Comparison of ENCODE assay signal across 9 mouse cellular contexts in genomic region chr4:155297057-155297456, GRCm38 (mm10). TPM values are rescaled to one million over a fixed set of nuclear protein-coding genes. Genes with fewer than 3 reads are reported as not detected.
DNase-seq lines count a peak whose midpoint lies in the region; ATAC-seq and TF ChIP-seq lines count a peak whose summit lies in the region.
"Had no signal": no experiment of that assay in that cellular context is flagged by ENCODE, and none has a peak within 500 bp of the region (broad histone marks: within the 10 kb centered on the region; RNA-seq: fewer than 3 reads in every experiment).

No protein-coding gene starts in this region.

- H3K27me3 ChIP-seq in midbrain, embryonic 10.5 days (ENCODE audit: low read depth, poor library complexity, severe bottlenecking) = no peaks in the 10 kb centered on the region
- H3K27me3 ChIP-seq in midbrain, embryonic 16.5 days (ENCODE audit: control insufficient read depth, insufficient read depth, low read depth, low read length) = no peaks in the 10 kb centered on the region
- H3K27me3 ChIP-seq in stomach, postnatal 0 days (ENCODE audit: control insufficient read depth, insufficient read depth, low read length) = no peaks in the 10 kb centered on the region

- no peaks in the 10 kb centered on the region for H3K36me3 ChIP-seq in midbrain, embryonic 10.5 days
- no peaks in the 10 kb centered on the region for H3K36me3 ChIP-seq in midbrain, embryonic 16.5 days (ENCODE audit: control insufficient read depth, insufficient read depth, low read length)
- no peaks in the 10 kb centered on the region for H3K36me3 ChIP-seq in stomach, postnatal 0 days (ENCODE audit: control insufficient read depth, insufficient read depth, low read length)

- DNase-seq in gastrocnemius, adult 2 months = no peak
- no peak for DNase-seq in gastrocnemius, adult 8-10 months (ENCODE audit: low spot score in 2 of 2)
- DNase-seq in midbrain, embryonic 10.5 days (ENCODE audit: low spot score) = peak; percentile 32
- peak; percentile 17 for DNase-seq in c-Kit-positive CD71-positive TER-119-positive erythroid progenitor cells, embryonic 14.5 days (ENCODE audit: low spot score)
- no peak for DNase-seq in stomach, postnatal 0 days (ENCODE audit: low spot score)
- no peak for DNase-seq in frontal cortex, postnatal 36 days (ENCODE audit: low spot score in 2 of 2)

- 56% methylated on average over 2 of the region's 2 CpGs for WGBS in midbrain, embryonic 10.5 days
- 60% methylated on average over 2 of the region's 2 CpGs for WGBS in midbrain, embryonic 16.5 days
- 48% methylated on average over 2 of the region's 2 CpGs for WGBS in stomach, postnatal 0 days

- peaks cover 6% of the 10 kb centered on the region for H3K4me1 ChIP-seq in midbrain, embryonic 10.5 days
- peaks cover 1% of the 10 kb centered on the region; the same call in 1 of the 2 replicates for H3K4me1 ChIP-seq in midbrain, embryonic 16.5 days (ENCODE audit: control insufficient read depth, insufficient read depth, low read length)
- no peaks in the 10 kb centered on the region for H3K4me1 ChIP-seq in stomach, postnatal 0 days (replicated peaks; ENCODE audit: control insufficient read depth, insufficient read depth)

- intact Hi-C loops in gastrocnemius, adult 2 months (cut with DNase I) = no loop called here

- peak; percentile 52 for TF ChIP-seq CTCF in gastrocnemius, adult 2 months (IDR thresholded peaks at IDR 0.05)
- peak; percentile 61 for TF ChIP-seq CTCF in stomach, postnatal 0 days (IDR thresholded peaks at IDR 0.05; ENCODE audit: low read depth)

- no peak overlapping the region for H3K9ac ChIP-seq in midbrain, embryonic 16.5 days (ENCODE audit: low read depth, low read length)
- H3K9ac ChIP-seq in stomach, postnatal 0 days (ENCODE audit: low read length) = no peak overlapping the region

- no peak overlapping the region for H3K4me3 ChIP-seq in gastrocnemius, adult 2 months
- no peak overlapping the region for H3K4me3 ChIP-seq in midbrain, embryonic 10.5 days
- no peak overlapping the region for H3K4me3 ChIP-seq in midbrain, embryonic 16.5 days (ENCODE audit: low read depth, low read length)
- no peak overlapping the region for H3K4me3 ChIP-seq in stomach, postnatal 0 days (ENCODE audit: low read depth, low read length)
- H3K4me3 ChIP-seq: myocyte had no signal

- ATAC-seq in midbrain, embryonic 16.5 days = no peak
- ATAC-seq in stomach, postnatal 0 days (ENCODE audit: low FRiP score, low TSS enrichment) = no peak
- no peak for ATAC-seq in erythroid progenitor cell, adult 5-6 weeks (replicated peaks; ENCODE audit: low FRiP score, poor library complexity, severe bottlenecking)

- no peak for TF ChIP-seq EP300 in stomach, postnatal 0 days (optimal IDR thresholded peaks at IDR 0.05)

- no peaks in the 10 kb centered on the region for H3K9me3 ChIP-seq in midbrain, embryonic 10.5 days (replicated peaks)
- no peaks in the 10 kb centered on the region for H3K9me3 ChIP-seq in midbrain, embryonic 16.5 days (replicated peaks; ENCODE audit: control insufficient read depth, low read length, poor library complexity, severe bottlenecking)
- no peaks in the 10 kb centered on the region for H3K9me3 ChIP-seq in stomach, postnatal 0 days (ENCODE audit: control insufficient read depth, low read length)

- no peak overlapping the region for H3K27ac ChIP-seq in gastrocnemius, adult 2 months
- no peak overlapping the region for H3K27ac ChIP-seq in midbrain, embryonic 10.5 days (replicated peaks)
- no peak overlapping the region for H3K27ac ChIP-seq in midbrain, embryonic 16.5 days (ENCODE audit: low read length)
- no peak overlapping the region for H3K27ac ChIP-seq in stomach, postnatal 0 days (replicated peaks)

- no peak overlapping the region for H3K4me2 ChIP-seq in midbrain, embryonic 16.5 days (ENCODE audit: low read length)
- H3K4me2 ChIP-seq in stomach, postnatal 0 days (replicated peaks; ENCODE audit: low read depth) = no peak overlapping the region

RNA-seq across cellular contexts. Expression of gene Faap20, which starts 47.5 kb away (rescaled TPM):
- 1 to 10 TPM; 4.6 to 6.1 TPM for total RNA-seq in gastrocnemius, adult 2 months (2021)
- 1 to 10 TPM; 3.6 to 6.8 (median 5.0) TPM for total RNA-seq in gastrocnemius, adult 8-10 months (2022)
- 118 and 120 TPM in 2 replicates for polyA plus RNA-seq in midbrain, embryonic 10.5 days (2016; fragmentation: Nextera tagmentation; extraction: Ambion mirVana)
- 69.8 and 70.1 TPM in 2 replicates for polyA plus RNA-seq in midbrain, embryonic 16.5 days (2015; fragmentation: Nextera tagmentation; extraction: Ambion mirVana)
- polyA plus RNA-seq in stomach, postnatal 0 days (2015; fragmentation: Nextera tagmentation; extraction: Ambion mirVana) = 43.5 and 46.3 TPM in 2 replicates
- 4.0 and 6.7 TPM in 2 replicates for total RNA-seq in erythroid progenitor cell, adult 5-6 weeks (2015; ENCODE audit: low replicate concordance)
- 2.1 and 2.2 TPM in 2 replicates for total RNA-seq in erythroid progenitor cell, adult 5-6 weeks (2017; ENCODE audit: low replicate concordance)

Comparison
In these comparisons a context has a peak if more than half of its experiments do, and no peak if none do; other contexts are left out.
1. DNase-seq: peak in midbrain, embryonic 10.5 days (single experiment) and c-Kit-positive CD71-positive TER-119-positive erythroid progenitor cells, embryonic 14.5 days (single experiment); none in gastrocnemius, adult 2 months (single experiment), gastrocnemius, adult 8-10 months (0 of 2), stomach, postnatal 0 days (single experiment) and frontal cortex, postnatal 36 days (0 of 2).